Mouse (Mus musculus): Measurements from ENCODE around the gene Hhipl2. TPM values are rescaled to one million over a fixed set of nuclear protein-coding genes. Genes with fewer than 3 reads are reported as not detected.

Gene Hhipl2
- polyA plus RNA-seq, 1 experiment from 2014 or later: not detected

GRCm38 (mm10) chr1:183388426-183389406, 29.3 kb upstream of the Hhipl2 start, which contains the start of gene Taf1a:
Gene Taf1a (plus strand): TSS chr1:183388981.
- no peak within 1 kb of the TSS for H3K27ac ChIP-seq (replicated peaks)
- no peaks in the 10 kb centered on the region for H3K9me3 ChIP-seq (replicated peaks)
- H3K4me3 ChIP-seq (replicated peaks): peak within 1 kb of the TSS; percentile 68
- H3K4me1 ChIP-seq (replicated peaks): peaks cover 14% of the 10 kb centered on the region
- peak within 1 kb of the TSS; percentile 75 for H3K4me2 ChIP-seq
- 6% methylated on average over 44 of the region's 44 CpGs for WGBS (ENCODE audit: insufficient replicate concordance)
- H3K36me3 ChIP-seq (replicated peaks): peaks cover 7% of the 10 kb centered on the region; the same call in 1 of the 2 replicates
- peak; percentile 99 for ATAC-seq (ENCODE audit: insufficient read depth)
- peak within 1 kb of the TSS; percentile 19 for H3K9ac ChIP-seq
- peaks cover 11% of the 10 kb centered on the region for H3K27me3 ChIP-seq

GRCm38 (mm10) chr1:183403396-183403795, 14.6 kb upstream of the Hhipl2 start:
- no peak for ATAC-seq (ENCODE audit: insufficient read depth)
- H3K9me3 ChIP-seq (replicated peaks): no peaks in the 10 kb centered on the region
- H3K4me2 ChIP-seq: no peak overlapping the region
- peaks cover 64% of the 10 kb centered on the region for H3K36me3 ChIP-seq (replicated peaks)
- no peak overlapping the region for H3K27ac ChIP-seq (replicated peaks)
- H3K4me3 ChIP-seq (replicated peaks): no peak overlapping the region
- WGBS (ENCODE audit: insufficient replicate concordance): 66% methylated on average over 3 of the region's 3 CpGs
- H3K9ac ChIP-seq: no peak overlapping the region
- no peaks in the 10 kb centered on the region for H3K4me1 ChIP-seq (replicated peaks)
- no peaks in the 10 kb centered on the region for H3K27me3 ChIP-seq

GRCm38 (mm10) chr1:183414081-183414727, 3.8 kb upstream of the Hhipl2 start:
- H3K4me3 ChIP-seq (replicated peaks): no peak overlapping the region
- no peak overlapping the region for H3K9ac ChIP-seq
- H3K9me3 ChIP-seq (replicated peaks): no peaks in the 10 kb centered on the region
- no peaks in the 10 kb centered on the region for H3K4me1 ChIP-seq (replicated peaks)
- WGBS (ENCODE audit: insufficient replicate concordance): 70% methylated on average over 15 of the region's 15 CpGs
- H3K27me3 ChIP-seq: no peaks in the 10 kb centered on the region
- no peak overlapping the region for H3K27ac ChIP-seq (replicated peaks)
- ATAC-seq (ENCODE audit: insufficient read depth): no peak
- peaks cover 17% of the 10 kb centered on the region for H3K36me3 ChIP-seq (replicated peaks)
- H3K4me2 ChIP-seq: no peak overlapping the region

- 74% methylated on average over 7 of the region's 7 CpGs for WGBS (ENCODE audit: insufficient replicate concordance)
- no peak for ATAC-seq (ENCODE audit: insufficient read depth)
These were observed 1.7 kb downstream of the Hhipl2 start for GRCm38 (mm10) chr1:183419741-183420140.

GRCm38 (mm10) chr1:183420296-183420695, 2.3 kb downstream of the Hhipl2 start:
- H3K27ac ChIP-seq (replicated peaks): no peak overlapping the region
- no peak for ATAC-seq (ENCODE audit: insufficient read depth)
- no peak overlapping the region for H3K4me3 ChIP-seq (replicated peaks)
- H3K4me2 ChIP-seq: no peak overlapping the region
- H3K36me3 ChIP-seq (replicated peaks): no peaks in the 10 kb centered on the region
- no peaks in the 10 kb centered on the region for H3K9me3 ChIP-seq (replicated peaks)
- no peak overlapping the region for H3K9ac ChIP-seq
- H3K27me3 ChIP-seq: no peaks in the 10 kb centered on the region
- 71% methylated on average over 10 of the region's 10 CpGs for WGBS (ENCODE audit: insufficient replicate concordance)
- H3K4me1 ChIP-seq (replicated peaks): no peaks in the 10 kb centered on the region

More at GRCm38 (mm10) chr1:183419741-183420140, 1.7 kb downstream of the Hhipl2 start:
- Histone ChIP-seq H3K4me1 (replicated peaks) (no peaks in the 10 kb centered on the region), H3K4me2 (no peak overlapping the region), H3K27ac (replicated peaks) (no peak overlapping the region), H3K4me3 (replicated peaks) (no peak overlapping the region), H3K9ac (no peak overlapping the region), H3K9me3 (replicated peaks) (no peaks in the 10 kb centered on the region), H3K36me3 (replicated peaks) (no peaks in the 10 kb centered on the region), H3K27me3 (no peaks in the 10 kb centered on the region)

- H3K27me3 ChIP-seq: no peaks in the 10 kb centered on the region
- no peak for ATAC-seq (ENCODE audit: insufficient read depth)
- H3K4me1 ChIP-seq (replicated peaks): no peaks in the 10 kb centered on the region
- no peak overlapping the region for H3K4me2 ChIP-seq
- H3K9me3 ChIP-seq (replicated peaks): no peaks in the 10 kb centered on the region
- H3K4me3 ChIP-seq (replicated peaks): no peak overlapping the region
- H3K27ac ChIP-seq (replicated peaks): no peak overlapping the region
- no peaks in the 10 kb centered on the region for H3K36me3 ChIP-seq (replicated peaks)
- H3K9ac ChIP-seq: no peak overlapping the region
- 76% methylated on average over 7 of the region's 7 CpGs for WGBS (ENCODE audit: insufficient replicate concordance)
These were observed 6.1 kb downstream of the Hhipl2 start for GRCm38 (mm10) chr1:183424100-183424499.

GRCm38 (mm10) chr1:183434918-183435317, 16.9 kb downstream of the Hhipl2 start:
- H3K4me3 ChIP-seq (replicated peaks): no peak overlapping the region
- no peaks in the 10 kb centered on the region for H3K27me3 ChIP-seq
- no peaks in the 10 kb centered on the region for H3K9me3 ChIP-seq (replicated peaks)
- no peaks in the 10 kb centered on the region for H3K36me3 ChIP-seq (replicated peaks)
- no peak for ATAC-seq (ENCODE audit: insufficient read depth)
- no peaks in the 10 kb centered on the region for H3K4me1 ChIP-seq (replicated peaks)
- 69% methylated on average over 9 of the region's 9 CpGs for WGBS (ENCODE audit: insufficient replicate concordance)
- H3K4me2 ChIP-seq: no peak overlapping the region
- no peak overlapping the region for H3K27ac ChIP-seq (replicated peaks)
- H3K9ac ChIP-seq: no peak overlapping the region

- no peak overlapping the region for H3K27ac ChIP-seq (replicated peaks)
- no peaks in the 10 kb centered on the region for H3K4me1 ChIP-seq (replicated peaks)
- no peaks in the 10 kb centered on the region for H3K9me3 ChIP-seq (replicated peaks)
- peak overlapping the region; percentile 59 for H3K4me2 ChIP-seq
- WGBS (ENCODE audit: insufficient replicate concordance): 19% methylated on average over 22 of the region's 22 CpGs
- H3K27me3 ChIP-seq: no peaks in the 10 kb centered on the region
- H3K9ac ChIP-seq: no peak overlapping the region; the same call in 1 of the 2 replicates
- ATAC-seq (ENCODE audit: insufficient read depth): peak; percentile 42; the same call in 1 of the 2 replicates
- no peaks in the 10 kb centered on the region for H3K36me3 ChIP-seq (replicated peaks)
- peak overlapping the region; percentile 41 for H3K4me3 ChIP-seq (replicated peaks)
These were observed 21.0 kb downstream of the Hhipl2 start for GRCm38 (mm10) chr1:183439036-183439435.

GRCm38 (mm10) chr1:183442015-183442774, 24.2 kb downstream of the Hhipl2 start:
- Histone ChIP-seq H3K9me3 (replicated peaks) (no peaks in the 10 kb centered on the region), H3K36me3 (replicated peaks) (no peaks in the 10 kb centered on the region), H3K4me3 (replicated peaks) (no peak overlapping the region), H3K27ac (replicated peaks) (no peak overlapping the region), H3K27me3 (no peaks in the 10 kb centered on the region), H3K4me2 (no peak overlapping the region), H3K4me1 (replicated peaks) (no peaks in the 10 kb centered on the region), H3K9ac (no peak overlapping the region)
- 24% methylated on average over 19 of the region's 19 CpGs for WGBS (ENCODE audit: insufficient replicate concordance)
- no peak for ATAC-seq (ENCODE audit: insufficient read depth)

- no peak overlapping the region for H3K4me2 ChIP-seq
- ATAC-seq (ENCODE audit: insufficient read depth): no peak
- no peak overlapping the region for H3K4me3 ChIP-seq (replicated peaks)
- H3K9me3 ChIP-seq (replicated peaks): 0 out of 2 replicates have a peak, but pooled peaks cover 3% of the 10 kb centered on the region
- no peak overlapping the region for H3K27ac ChIP-seq (replicated peaks)
- no peaks in the 10 kb centered on the region for H3K36me3 ChIP-seq (replicated peaks)
- H3K4me1 ChIP-seq (replicated peaks): no peaks in the 10 kb centered on the region
- H3K9ac ChIP-seq: no peak overlapping the region
- no peaks in the 10 kb centered on the region for H3K27me3 ChIP-seq
- 35% methylated on average over 3 of the region's 3 CpGs for WGBS (ENCODE audit: insufficient replicate concordance)
These were observed 35.1 kb downstream of the Hhipl2 start for GRCm38 (mm10) chr1:183453066-183453465.

Data from liver, embryonic 15.5 days (tissue).